Mouse (Mus musculus) liver, adult 2 months (tissue): ENCODE measurements at regions not wholly inside any gene's neighbourhood (a gene's known extent, or its start where the extent isn't known, plus 50 kb on each side); places are given as distances from the start of the nearest gene placed in this dataset.

Experiments used
- CTCF ChIP-seq: fragments of 200-500 bp; IDR thresholded peaks from 2 replicates; pipeline ENCODE4 v1.5.1; 2011; ENCODE audit warnings: low read depth, low read length, control low read depth
- POLR2A ChIP-seq: fragments of 200-500 bp; IDR thresholded peaks from 2 replicates; pipeline ENCODE4 v1.6.1; 2011; ENCODE audit warnings: low read length, control low read depth; ENCODE audit not compliant: insufficient read depth; ENCODE audit errors: extremely low read depth

DNA sequence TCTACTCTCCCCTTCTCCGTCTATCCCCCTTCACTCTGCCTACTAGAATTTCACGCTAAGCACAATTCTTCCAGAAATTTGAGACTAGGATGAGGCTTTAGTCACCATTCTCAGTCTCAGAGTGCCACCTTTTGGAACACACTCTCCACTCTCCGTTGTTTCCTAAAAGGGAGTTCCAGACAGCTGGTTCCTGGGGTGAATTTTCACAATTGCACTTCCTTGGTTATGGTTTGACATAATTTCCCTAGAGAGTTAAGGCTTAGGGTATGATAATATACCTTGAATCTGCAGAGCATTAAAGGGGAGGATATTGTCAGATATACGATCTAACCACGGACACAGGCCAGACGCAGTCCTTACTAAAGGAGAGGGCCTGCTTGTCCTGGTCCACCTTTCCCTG lies 444.8 kb downstream of the Ets1 start:
- TF ChIP-seq CTCF (no peak), POLR2A (no peak)
